Mouse (Mus musculus): ENCODE data around the gene Adgrg4.

GRCm38 (mm10) chrX:56835842-56836241, 34.1 kb upstream of the Adgrg4 start:
- TF ChIP-seq POLR2A (IDR thresholded peaks at IDR 0.05; ENCODE audit: control insufficient read depth, extremely low read depth, insufficient read depth, low read length, poor library complexity): no peak
- no peak for TF ChIP-seq CTCF (IDR thresholded peaks at IDR 0.05; ENCODE audit: borderline replicate concordance, control insufficient read depth, extremely low read depth, insufficient read depth, low read length, poor library complexity)

Data from thymus, adult 2 months (tissue).